Mouse (Mus musculus) kidney, postnatal 14 days (tissue): ENCODE results near the gene Olfr1202.

Source experiments
- DNase-seq: peaks from one replicate; pipeline ENCODE4 v3.0.0; 2022; ENCODE audit warnings: mixed read lengths

Olfr1202 gene

DNA sequence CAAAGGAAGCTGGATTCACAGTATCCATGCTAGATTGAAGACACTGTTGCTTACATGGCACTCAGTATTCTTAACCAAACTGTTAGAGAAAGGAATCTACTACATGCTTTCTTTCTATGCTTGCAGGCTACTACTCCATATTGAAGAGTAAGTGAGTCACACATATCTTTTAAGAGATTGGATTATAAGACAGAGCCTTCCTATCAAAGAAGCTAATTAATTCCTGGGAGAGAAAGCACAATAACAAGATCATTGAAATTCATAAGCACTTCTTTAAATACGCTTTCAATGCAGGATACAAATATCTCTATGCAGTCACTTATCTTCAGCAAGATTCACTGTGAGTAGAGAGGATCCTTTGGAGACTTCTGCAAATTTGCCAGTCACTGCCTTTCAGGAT, at the start of gene Olfr1202:
Gene Olfr1202 (plus strand): TSS at position 301 of the 400 bp plus-strand sequence.
- DNase-seq: no peak

- DNase-seq: no peak
Measured at GRCm38 (mm10) chr2:88770388-88770787, 43.9 kb upstream of the Olfr1202 start, which contains the start of gene Olfr1200. Gene Olfr1200, minus strand, starts transcription at chr2:88770488.

- DNase-seq: no peak
Measured at GRCm38 (mm10) chr2:88792736-88793135, 21.6 kb upstream of the Olfr1202 start, which contains the start of gene Olfr1201. Gene Olfr1201, plus strand, starts transcription at chr2:88793036.

- no peak for DNase-seq
Measured at GRCm38 (mm10) chr2:88829437-88829836, 15.1 kb downstream of the Olfr1202 start, which contains the start of gene Olfr1205. Gene Olfr1205, plus strand, starts transcription at chr2:88829737.

GRCm38 (mm10) chr2:88838477-88838876, 24.2 kb downstream of the Olfr1202 start:
- DNase-seq: no peak

DNA sequence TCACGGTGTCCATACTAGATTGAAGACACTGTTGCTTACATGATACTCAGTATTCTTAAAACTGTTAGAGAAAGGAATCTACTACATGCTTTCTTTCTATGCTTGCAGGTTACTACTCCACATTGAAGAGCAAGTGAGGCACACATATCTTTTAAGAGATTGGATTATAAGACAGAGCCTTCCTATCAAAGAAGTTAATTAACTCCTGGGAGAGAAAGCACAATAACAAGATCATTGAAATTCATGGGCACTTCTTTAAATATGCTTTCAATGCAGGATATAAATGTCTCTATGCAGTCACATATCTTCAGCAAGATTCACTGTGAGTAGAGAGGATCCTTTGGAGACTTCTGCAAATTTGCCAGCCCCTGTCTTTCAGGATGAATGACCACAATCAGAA, 34.7 kb downstream of the Olfr1202 start, which contains the start of gene Olfr1204:
Gene Olfr1204 (plus strand): TSS at position 301 of the 400 bp plus-strand sequence.
- DNase-seq: no peak

- DNase-seq: no peak
Measured at GRCm38 (mm10) chr2:88862931-88863330, 48.6 kb downstream of the Olfr1202 start, which contains the start of gene Olfr1206. Gene Olfr1206, plus strand, starts transcription at chr2:88863231.
